In the genomic region with DNA sequence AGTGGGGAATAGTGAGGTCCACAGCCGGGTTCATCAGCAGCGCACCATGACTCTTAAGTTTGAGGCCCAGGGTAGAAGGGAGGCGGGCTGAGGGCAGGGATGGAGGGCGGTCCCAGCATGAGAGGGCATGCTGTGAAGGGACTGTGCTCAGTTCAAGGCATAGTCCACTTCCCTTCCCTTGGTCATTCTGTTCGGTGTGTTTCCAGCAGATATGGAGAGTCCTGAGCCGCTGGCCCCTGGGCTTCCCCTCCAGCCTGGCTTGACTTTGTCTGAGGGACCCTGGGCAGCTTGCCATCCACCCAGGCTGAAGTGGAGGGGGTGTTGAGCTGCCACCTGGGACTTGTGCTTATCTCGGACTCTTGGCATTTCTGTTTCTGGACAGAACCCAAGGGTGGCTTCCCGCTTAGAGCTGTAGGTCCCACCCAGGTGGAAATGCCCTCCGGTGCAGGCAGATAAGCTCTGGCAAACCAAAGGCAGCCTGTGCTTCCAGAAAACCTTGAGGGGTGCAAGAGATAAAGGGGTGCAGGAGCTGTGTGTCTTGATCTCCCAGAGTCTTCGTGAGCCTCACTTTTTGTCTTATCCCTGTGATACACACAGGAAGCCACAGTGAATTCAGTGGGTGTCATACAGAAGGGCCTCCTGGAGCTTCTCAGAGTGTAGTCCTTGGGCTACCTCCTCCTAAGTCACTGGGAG, we compare ENCODE assay signal across 8 mouse cellular contexts. TPM values are rescaled to one million over a fixed set of nuclear protein-coding genes. Genes with fewer than 3 reads are reported as not detected.
DNase-seq lines count a peak whose midpoint lies in the region; ATAC-seq and TF ChIP-seq lines count a peak whose summit lies in the region.

No protein-coding gene starts in this region.

- peaks cover 5% of the 10 kb centered on the region; the same call in 1 of the 2 replicates for H3K79me2 ChIP-seq in liver, adult 2 months (ENCODE audit: control insufficient read depth, insufficient read depth, low read length)

- H3K4me1 ChIP-seq in liver, adult 2 months (ENCODE audit: control insufficient read depth, insufficient read depth, low read length), result peaks cover 8% of the 10 kb centered on the region; the same call in 1 of the 2 replicates

- no peak for TF ChIP-seq CTCF in liver, adult 2 months (IDR thresholded peaks at IDR 0.05; ENCODE audit: low read depth, low read length)

- no peak overlapping the region for H3K9ac ChIP-seq in liver, adult 2 months (ENCODE audit: low read depth, low read length)

- intact Hi-C loops in left cerebral cortex, postnatal 4 days (cut with DNase I), result no loop called here
- intact Hi-C loops in gastrocnemius, postnatal 36 days (cut with DNase I), result loop anchor here (5.0 kb wide), 1 partner anchor 52 kb away; no protein-coding TSS in a partner anchor

- no peak for TF ChIP-seq POLR2A in liver, adult 2 months (IDR thresholded peaks at IDR 0.05; ENCODE audit: extremely low read depth, insufficient read depth, low read length)

- DNase-seq in left cerebral cortex, postnatal 4 days, result peak; percentile 42
- no peak for DNase-seq in left cerebral cortex, adult 8-10 months (ENCODE audit: low spot score in 2 of 2)
- no peak for DNase-seq in liver, adult 2 months (ENCODE audit: extremely low read depth, low read depth, low spot score)
- peak; percentile 52 for DNase-seq in skeletal muscle tissue, adult 2 months (ENCODE audit: low read depth, low spot score)
- DNase-seq in left cerebral cortex, adult 18-20 months (ENCODE audit: low spot score in 2 of 2), result no peak
- DNase-seq in gastrocnemius, postnatal 36 days, result no peak

- peak; percentile 79 for ATAC-seq in erythroid progenitor cell, adult 5-6 weeks (replicated peaks; ENCODE audit: low FRiP score, poor library complexity, severe bottlenecking)
- ATAC-seq in activated CD4-positive, CD25-positive, alpha-beta regulatory T cell, adult 4 months, result no peak

- H3K4me3 ChIP-seq in liver, adult 2 months (ENCODE audit: insufficient read depth, low read depth, low read length), result no peak overlapping the region

- no peaks in the 10 kb centered on the region for H3K27me3 ChIP-seq in liver, adult 2 months (ENCODE audit: control insufficient read depth, insufficient read depth, low read length)

- peak overlapping the region; percentile 45 for H3K27ac ChIP-seq in liver, adult 2 months (replicated peaks; ENCODE audit: insufficient read depth, low read depth, low read length)

- no peaks in the 10 kb centered on the region; the same call in 1 of the 2 replicates for H3K36me3 ChIP-seq in liver, adult 2 months (ENCODE audit: control insufficient read depth, insufficient read depth, low read length)

- 51% methylated on average over 10 of the region's 10 CpGs for WGBS in liver, adult 2 months

RNA-seq across cellular contexts. Expression of gene Sema4b, which starts 22.2 kb away (rescaled TPM):
- 10 to 100 TPM; 31.4 to 33.9 TPM for total RNA-seq in left cerebral cortex, postnatal 4 days (2021)
- 10 to 100 TPM; 18.6 to 22.7 (median 20.6) TPM for total RNA-seq in left cerebral cortex, adult 8-10 months (2022)
- 106 and 122 TPM in 2 replicates for total RNA-seq in erythroid progenitor cell, adult 5-6 weeks (2015; ENCODE audit: low replicate concordance)
- 105 and 126 TPM in 2 replicates for total RNA-seq in erythroid progenitor cell, adult 5-6 weeks (2017; ENCODE audit: low replicate concordance)
- 3.7 and 5.4 TPM in 2 replicates for total RNA-seq in liver, adult 2 months (2014; rRNA removed)
- 4.0 and 4.4 TPM in 2 replicates for polyA plus RNA-seq in liver, adult 2 months (2012; rRNA removed)
- 10 to 100 TPM; 16.5 to 26.1 TPM for polyA plus RNA-seq in activated CD4-positive, CD25-positive, alpha-beta regulatory T cell, adult 4 months (2017; shearing (Covaris generic))
- total RNA-seq in left cerebral cortex, adult 18-20 months (2021), result 10 to 100 TPM; 17.7 to 18.0 TPM
- 1 to 10 TPM; 1.6 TPM for total RNA-seq in gastrocnemius, postnatal 36 days (2021)

RNA-seq across cellular contexts. Expression of gene Cib1, which starts 23.7 kb away (rescaled TPM):
- total RNA-seq in left cerebral cortex, postnatal 4 days (2021), result 10 to 100 TPM; 14.2 to 16.4 TPM
- 10 to 100 TPM; 19.7 to 26.3 (median 25.2) TPM for total RNA-seq in left cerebral cortex, adult 8-10 months (2022)
- total RNA-seq in erythroid progenitor cell, adult 5-6 weeks (2015; ENCODE audit: low replicate concordance), result 69.2 and 73.8 TPM in 2 replicates
- 70.2 and 70.4 TPM in 2 replicates for total RNA-seq in erythroid progenitor cell, adult 5-6 weeks (2017; ENCODE audit: low replicate concordance)
- 51.7 and 62.5 TPM in 2 replicates for total RNA-seq in liver, adult 2 months (2014; rRNA removed)
- polyA plus RNA-seq in liver, adult 2 months (2012; rRNA removed), result 108 and 114 TPM in 2 replicates
- 100 to 1,000 TPM; 120 to 148 TPM for polyA plus RNA-seq in activated CD4-positive, CD25-positive, alpha-beta regulatory T cell, adult 4 months (2017; shearing (Covaris generic))
- total RNA-seq in left cerebral cortex, adult 18-20 months (2021), result 10 to 100 TPM; 20.4 to 24.3 TPM
- total RNA-seq in gastrocnemius, postnatal 36 days (2021), result 1 to 10 TPM; 4.9 to 8.2 TPM

RNA-seq across cellular contexts. Expression of gene Gdpgp1, which starts 23.8 kb away (rescaled TPM):
- total RNA-seq in left cerebral cortex, postnatal 4 days (2021), result 1 to 10 TPM; 4.6 to 5.1 TPM
- total RNA-seq in left cerebral cortex, adult 8-10 months (2022), result 1 to 10 TPM; 5.9 to 6.8 (median 6.6) TPM
- total RNA-seq in erythroid progenitor cell, adult 5-6 weeks (2015; ENCODE audit: low replicate concordance), result 1.3 and 5.4 TPM in 2 replicates
- 0.08 and 0.64 TPM in 2 replicates for total RNA-seq in erythroid progenitor cell, adult 5-6 weeks (2017; ENCODE audit: low replicate concordance)
- 1.2 and 1.9 TPM in 2 replicates for total RNA-seq in liver, adult 2 months (2014; rRNA removed)
- 2.1 and 2.2 TPM in 2 replicates for polyA plus RNA-seq in liver, adult 2 months (2012; rRNA removed)
- 1 to 10 TPM; 5.5 to 9.4 TPM for polyA plus RNA-seq in activated CD4-positive, CD25-positive, alpha-beta regulatory T cell, adult 4 months (2017; shearing (Covaris generic))
- 1 to 10 TPM; 5.3 to 6.4 TPM for total RNA-seq in left cerebral cortex, adult 18-20 months (2021)
- under 1 TPM; 0.69 to 0.79 TPM for total RNA-seq in gastrocnemius, postnatal 36 days (2021)

RNA-seq across cellular contexts. Expression of gene Ttll13, which starts 37.3 kb away (rescaled TPM):
- 1 to 10 TPM; 1.1 to 2.2 TPM for total RNA-seq in left cerebral cortex, postnatal 4 days (2021)
- total RNA-seq in left cerebral cortex, adult 8-10 months (2022), result 1 to 10 TPM; 1.5 to 2.7 (median 2.1) TPM
- 2.9 TPM in 1 of 2 replicates, not detected in the other for total RNA-seq in erythroid progenitor cell, adult 5-6 weeks (2015; ENCODE audit: low replicate concordance)
- not detected in 2 replicates for total RNA-seq in erythroid progenitor cell, adult 5-6 weeks (2017; ENCODE audit: low replicate concordance)
- total RNA-seq in liver, adult 2 months (2014; rRNA removed), result 0.40 and 0.46 TPM in 2 replicates
- polyA plus RNA-seq in liver, adult 2 months (2012; rRNA removed), result 0.57 and 0.95 TPM in 2 replicates
- under 1 TPM in 1 of 2 experiments, not detected in 1; 0.62 TPM for polyA plus RNA-seq in activated CD4-positive, CD25-positive, alpha-beta regulatory T cell, adult 4 months (2017; shearing (Covaris generic))
- total RNA-seq in left cerebral cortex, adult 18-20 months (2021), result 1 to 10 TPM; 1.9 to 3.0 TPM
- under 1 TPM; 0.17 to 0.33 TPM for total RNA-seq in gastrocnemius, postnatal 36 days (2021)

RNA-seq across cellular contexts. Expression of gene Ngrn, which starts 52.1 kb away (rescaled TPM):
- total RNA-seq in left cerebral cortex, postnatal 4 days (2021), result 10 to 100 TPM; 41.6 to 42.7 TPM
- 10 to 100 TPM; 40.5 to 43.0 (median 41.7) TPM for total RNA-seq in left cerebral cortex, adult 8-10 months (2022)
- total RNA-seq in erythroid progenitor cell, adult 5-6 weeks (2015; ENCODE audit: low replicate concordance), result 28.8 and 31.9 TPM in 2 replicates
- total RNA-seq in erythroid progenitor cell, adult 5-6 weeks (2017; ENCODE audit: low replicate concordance), result 10.1 and 18.8 TPM in 2 replicates
- total RNA-seq in liver, adult 2 months (2014; rRNA removed), result 25.2 and 29.7 TPM in 2 replicates
- 15.5 and 16.8 TPM in 2 replicates for polyA plus RNA-seq in liver, adult 2 months (2012; rRNA removed)
- polyA plus RNA-seq in activated CD4-positive, CD25-positive, alpha-beta regulatory T cell, adult 4 months (2017; shearing (Covaris generic)), result 10 to 100 TPM; 26.9 to 28.4 TPM
- total RNA-seq in left cerebral cortex, adult 18-20 months (2021), result 10 to 100 TPM; 41.8 to 47.0 TPM
- total RNA-seq in gastrocnemius, postnatal 36 days (2021), result 10 to 100 TPM; 16.8 to 20.4 TPM

Comparison
In these comparisons a context has a peak if more than half of its experiments do, and no peak if none do; other contexts are left out.
1. DNase-seq: peak in left cerebral cortex, postnatal 4 days (single experiment) and skeletal muscle tissue, adult 2 months (single experiment); none in left cerebral cortex, adult 8-10 months (0 of 2), liver, adult 2 months (single experiment), left cerebral cortex, adult 18-20 months (0 of 2) and gastrocnemius, postnatal 36 days (0 of 2).